Mouse (Mus musculus) lung, embryonic 14.5 days (tissue): ENCODE data around the gene Cdc42. TPM values are rescaled to one million over a fixed set of nuclear protein-coding genes. Genes with fewer than 3 reads are reported as not detected.
A peak's percentile ranks its signal among the peaks of the same experiment; 100 is the strongest.

Source experiments
- ATAC-seq: fragments of 200-750 bp; cut with Nextera tagmentation; 2 replicates; pipeline ENCODE4 v1.8.0; 2017; ENCODE audit warnings: mild to moderate bottlenecking, moderate TSS enrichment, moderate library complexity; ENCODE audit not compliant: insufficient read depth
- DNase-seq: peaks from one replicate; pipeline ENCODE4 v3.0.0-alpha.2; 2015
- H3K27ac ChIP-seq: fragments of 300-500 bp; sonication (generic); 2 replicates; pipeline ENCODE4 v1.5.1; 2014; ENCODE audit warnings: low read depth, mild to moderate bottlenecking, moderate library complexity
- H3K27me3 ChIP-seq: fragments of 300-500 bp; sonication (generic); 2 replicates; pipeline ENCODE4 v1.6.1; 2014; ENCODE audit warnings: low read length, control low read depth; ENCODE audit not compliant: insufficient read depth
- H3K36me3 ChIP-seq: fragments of 300-500 bp; sonication (generic); 2 replicates; pipeline ENCODE4 v1.6.1; 2014; ENCODE audit warnings: control low read depth; ENCODE audit not compliant: insufficient read depth
- H3K4me1 ChIP-seq: fragments of 300-500 bp; sonication (generic); 2 replicates; pipeline ENCODE4 v1.6.1; 2014; ENCODE audit warnings: antibody characterized with exemption, control low read depth; ENCODE audit not compliant: insufficient read depth
- H3K4me2 ChIP-seq: fragments of 300-500 bp; sonication (generic); 2 replicates; pipeline ENCODE4 v1.6.1; 2014; ENCODE audit warnings: mild to moderate bottlenecking
- H3K4me3 ChIP-seq: fragments of 300-500 bp; sonication (generic); 2 replicates; pipeline ENCODE4 v1.5.1; 2014; ENCODE audit warnings: low read depth, low read length
- H3K9ac ChIP-seq: fragments of 300-500 bp; sonication (generic); 2 replicates; pipeline ENCODE4 v1.6.1; 2014
- H3K9me3 ChIP-seq: fragments of 300-500 bp; sonication (generic); 2 replicates; pipeline ENCODE4 v1.6.1; 2016; ENCODE audit warnings: low read depth, low read length, control low read depth
- CTCF ChIP-seq: IDR thresholded peaks from 2 replicates; pipeline ENCODE4 v1.5.1; 2016; ENCODE audit warnings: antibody characterized with exemption, low read depth
- WGBS: fragments of 180-500 bp; shearing (Covaris S2); extraction: QIAGEN DNeasy Blood & Tissue Kit; methylation state at CpG from one replicate; pipeline ENCODE4 v1.1.7; 2014; 5-methylcytosine and 5-hydroxymethylcytosine counted together
- polyA plus RNA-seq: library from polyadenylated mRNA; unstranded; fragments of >200 nt; fragmentation: Nextera tagmentation; extraction: Ambion mirVana; gene quantifications from 2 replicates; pipeline ENCODE4 v1.2.1, GENCODE M21; 2014

The Cdc42 gene
- polyA plus RNA-seq, 1 experiment from 2014 or later: 690 TPM

DNA sequence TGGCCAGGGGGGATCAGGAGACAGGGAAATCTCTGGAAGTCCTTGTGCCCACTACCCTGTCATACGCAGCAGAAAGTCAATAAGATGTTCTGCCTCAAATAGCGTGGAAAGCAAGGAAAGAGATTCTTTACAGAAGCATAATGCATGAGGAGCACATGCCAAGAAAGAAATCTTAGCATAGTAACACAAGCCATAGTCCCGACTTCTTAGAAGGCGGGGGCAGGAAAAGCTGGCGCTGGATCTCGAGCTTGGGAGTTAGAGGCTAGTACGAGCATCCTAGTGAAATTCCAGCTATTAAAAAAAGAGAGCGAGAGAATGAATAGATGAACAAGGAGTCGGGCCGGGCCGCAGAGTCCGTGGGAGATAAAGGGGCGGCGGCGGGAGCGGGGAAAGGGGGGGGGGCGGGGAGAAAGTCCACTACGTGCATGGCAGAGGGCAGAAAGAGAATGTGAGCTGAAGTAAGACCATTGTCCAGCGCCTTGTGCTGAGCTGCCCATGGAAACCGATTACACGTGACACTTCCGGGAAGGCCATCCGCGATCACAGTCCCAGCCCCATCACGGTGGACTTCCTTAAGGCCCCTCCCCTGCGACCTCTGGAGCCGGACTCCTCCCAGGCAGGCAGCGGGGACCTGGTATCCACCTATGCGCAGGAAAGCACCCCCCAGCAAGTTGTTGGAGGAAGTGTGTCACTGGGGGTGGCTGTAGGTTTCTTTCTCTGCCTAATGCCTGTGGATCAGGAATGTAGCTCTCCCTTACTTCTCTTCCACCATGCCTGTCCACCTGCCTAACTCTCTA, 12.6 kb upstream of the Cdc42 start:
- Histone ChIP-seq H3K4me2 (peak overlapping the region; percentile 63), H3K27ac (no peak overlapping the region), H3K9me3 (no peaks in the 10 kb centered on the region), H3K9ac (peak overlapping the region; percentile 51), H3K4me3 (peak overlapping the region; percentile 34), H3K4me1 (peaks cover 4% of the 10 kb centered on the region), H3K27me3 (no peaks in the 10 kb centered on the region), H3K36me3 (no peaks in the 10 kb centered on the region)
- WGBS: 8% methylated on average over 28 of the region's 29 CpGs
- DNase-seq (peak; percentile 74), ATAC-seq (peak; percentile 36; the same call in 1 of the 2 replicates)
- TF ChIP-seq CTCF: no peak

GRCm38 (mm10) chr4:137368198-137368597, 10.7 kb upstream of the Cdc42 start:
- Histone ChIP-seq H3K27me3 (no peaks in the 10 kb centered on the region), H3K9me3 (no peaks in the 10 kb centered on the region), H3K4me2 (peak overlapping the region; percentile 1; the same call in 1 of the 2 replicates), H3K36me3 (no peaks in the 10 kb centered on the region), H3K27ac (peak overlapping the region; percentile 46), H3K4me3 (no peak overlapping the region), H3K9ac (no peak overlapping the region; the same call in 1 of the 2 replicates), H3K4me1 (peaks cover 4% of the 10 kb centered on the region)
- DNase-seq (no peak), ATAC-seq (no peak)
- WGBS: 19% methylated on average over 1 of the region's 1 CpGs
- TF ChIP-seq CTCF: no peak

DNA sequence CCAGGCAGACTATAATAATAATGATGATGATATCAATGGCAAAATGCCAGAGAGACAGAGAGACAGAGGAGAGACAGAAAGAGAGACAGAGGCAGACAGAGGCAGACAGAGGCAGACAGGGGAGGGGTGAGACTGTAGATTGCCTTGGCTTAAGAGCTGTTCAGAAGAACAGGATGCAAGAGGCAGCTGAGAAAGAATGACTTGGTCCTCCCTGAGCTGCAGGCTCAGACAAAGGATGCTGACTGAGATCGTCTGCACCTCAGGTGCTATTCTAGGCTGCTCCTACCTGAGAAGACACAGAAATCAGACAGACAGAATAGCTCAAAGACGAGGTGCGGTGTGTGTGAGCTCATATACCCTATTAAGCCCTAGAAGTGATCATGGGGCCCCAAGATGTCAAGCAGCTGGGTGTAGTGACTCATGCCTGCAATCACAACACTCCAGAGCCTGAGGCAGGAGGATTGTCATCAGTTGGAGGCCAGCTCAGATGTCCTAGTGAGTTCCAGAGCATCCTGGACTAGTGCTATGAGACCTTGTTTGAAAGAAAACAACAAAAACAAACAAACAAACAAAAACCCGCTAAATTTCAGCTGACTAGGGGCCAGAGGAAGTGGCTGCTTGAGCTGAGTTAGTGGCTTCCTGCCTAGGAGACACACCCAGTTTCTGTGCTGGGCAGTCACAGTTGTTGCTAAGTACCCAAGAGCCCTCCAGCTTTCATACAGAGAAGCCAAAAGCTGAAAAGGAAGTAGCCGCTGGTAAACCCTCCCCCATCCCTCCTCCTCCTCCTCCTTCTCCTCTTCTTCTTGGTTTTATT, 10.0 kb upstream of the Cdc42 start:
- Histone ChIP-seq H3K9me3 (no peaks in the 10 kb centered on the region), H3K36me3 (no peaks in the 10 kb centered on the region), H3K4me2 (peak overlapping the region; percentile 2; the same call in 1 of the 2 replicates), H3K4me1 (peaks cover 4% of the 10 kb centered on the region), H3K4me3 (no peak overlapping the region), H3K27ac (peak overlapping the region; percentile 46), H3K27me3 (no peaks in the 10 kb centered on the region), H3K9ac (no peak overlapping the region)
- WGBS: 36% methylated on average over 5 of the region's 5 CpGs
- DNase-seq (peak; percentile 67), ATAC-seq (peak; percentile 67; the same call in 1 of the 2 replicates)
- no peak for TF ChIP-seq CTCF

GRCm38 (mm10) chr4:137366097-137366496, 8.6 kb upstream of the Cdc42 start:
- Histone ChIP-seq H3K9me3 (no peaks in the 10 kb centered on the region), H3K27ac (no peak overlapping the region), H3K27me3 (no peaks in the 10 kb centered on the region), H3K36me3 (no peaks in the 10 kb centered on the region), H3K4me2 (no peak overlapping the region), H3K4me1 (peaks cover 4% of the 10 kb centered on the region), H3K4me3 (no peak overlapping the region), H3K9ac (no peak overlapping the region)
- no peak for ATAC-seq
- DNase-seq: no peak
- TF ChIP-seq CTCF: no peak
- 81% methylated on average over 4 of the region's 4 CpGs for WGBS

GRCm38 (mm10) chr4:137365356-137366062, 8.0 kb upstream of the Cdc42 start:
- no peak overlapping the region for H3K9ac ChIP-seq
- WGBS: 78% methylated on average over 19 of the region's 19 CpGs
- H3K4me1 ChIP-seq: peaks cover 4% of the 10 kb centered on the region
- H3K27ac ChIP-seq: no peak overlapping the region
- H3K27me3 ChIP-seq: no peaks in the 10 kb centered on the region
- H3K36me3 ChIP-seq: no peaks in the 10 kb centered on the region
- no peak overlapping the region for H3K4me3 ChIP-seq
- H3K4me2 ChIP-seq: no peak overlapping the region
- TF ChIP-seq CTCF: no peak
- H3K9me3 ChIP-seq: no peaks in the 10 kb centered on the region
- DNase-seq (no peak), ATAC-seq (no peak)

GRCm38 (mm10) chr4:137364826-137365225, 7.3 kb upstream of the Cdc42 start:
- ATAC-seq: no peak
- H3K4me1 ChIP-seq: peaks cover 4% of the 10 kb centered on the region
- no peaks in the 10 kb centered on the region for H3K9me3 ChIP-seq
- H3K27me3 ChIP-seq: no peaks in the 10 kb centered on the region
- H3K36me3 ChIP-seq: no peaks in the 10 kb centered on the region
- no peak overlapping the region for H3K9ac ChIP-seq
- no peak overlapping the region for H3K27ac ChIP-seq
- no peak overlapping the region for H3K4me2 ChIP-seq
- H3K4me3 ChIP-seq: no peak overlapping the region
- no peak for TF ChIP-seq CTCF
- WGBS: 84% methylated on average over 6 of the region's 6 CpGs
- DNase-seq: no peak
